Mouse (Mus musculus) neural tube, embryonic 12.5 days (tissue): Measurements from ENCODE around the gene Csmd2. TPM values are rescaled to one million over a fixed set of nuclear protein-coding genes. Genes with fewer than 3 reads are reported as not detected.
A peak's percentile ranks its signal among the peaks of the same experiment; 100 is the strongest.

ENCODE experiments used
- ATAC-seq: fragments of 200-750 bp; cut with Nextera tagmentation; 2 replicates; pipeline ENCODE4 v1.8.0; 2017; ENCODE audit warnings: low read depth, mild to moderate bottlenecking, moderate TSS enrichment, moderate library complexity; ENCODE audit not compliant: low FRiP score
- H3K27ac ChIP-seq: fragments of 300-500 bp; sonication (generic); 2 replicates; pipeline ENCODE4 v1.5.1; 2016
- H3K27me3 ChIP-seq: fragments of 300-500 bp; sonication (generic); replicated peaks from 2 replicates; pipeline ENCODE4 v1.6.1; 2016; ENCODE audit warnings: mild to moderate bottlenecking
- H3K36me3 ChIP-seq: fragments of 300-500 bp; sonication (generic); 2 replicates; pipeline ENCODE4 v1.6.1; 2016; ENCODE audit warnings: mild to moderate bottlenecking
- H3K4me1 ChIP-seq: fragments of 300-500 bp; sonication (generic); 2 replicates; pipeline ENCODE4 v1.6.1; 2016
- H3K4me2 ChIP-seq: fragments of 300-500 bp; sonication (generic); replicated peaks from 2 replicates; pipeline ENCODE4 v1.6.1; 2016; ENCODE audit warnings: mild to moderate bottlenecking
- H3K4me3 ChIP-seq: fragments of 300-500 bp; sonication (generic); 2 replicates; pipeline ENCODE4 v1.5.1; 2016
- H3K9ac ChIP-seq: fragments of 300-500 bp; sonication (generic); 2 replicates; pipeline ENCODE4 v1.6.1; 2016; ENCODE audit warnings: mild to moderate bottlenecking
- H3K9me3 ChIP-seq: fragments of 300-500 bp; sonication (generic); 2 replicates; pipeline ENCODE4 v1.6.1; 2016; ENCODE audit warnings: mild to moderate bottlenecking
- WGBS: fragments of 180-500 bp; shearing (Covaris S2); methylation state at CpG from one replicate; pipeline ENCODE4 v1.1.7; 2016; 5-methylcytosine and 5-hydroxymethylcytosine counted together
- polyA plus RNA-seq: library from polyadenylated mRNA; unstranded; fragments of >200 nt; fragmentation: Nextera tagmentation; extraction: Ambion mirVana; gene quantifications from 2 replicates; pipeline ENCODE4 v1.2.1, GENCODE M21; 2016

The Csmd2 gene
- polyA plus RNA-seq = 4.8 and 5.5 TPM in 2 replicates

- ATAC-seq = 0 out of 2 replicates have a peak, but pooled peaks have one; percentile 10
- Histone ChIP-seq H3K9ac (peak within 1 kb of the TSS; percentile 81), H3K9me3 (no peaks in the 10 kb centered on the region), H3K27ac (no peak within 1 kb of the TSS), H3K27me3 (peaks cover 60% of the 10 kb centered on the region), H3K36me3 (no peaks in the 10 kb centered on the region), H3K4me2 (peak within 1 kb of the TSS; percentile 80), H3K4me1 (peaks cover 20% of the 10 kb centered on the region), H3K4me3 (peak within 1 kb of the TSS; percentile 66)
- WGBS = under 1% methylated on average over 60 of the region's 65 CpGs
These were observed at the start of gene Csmd2 for GRCm38 (mm10) chr4:127987784-127988455. Gene Csmd2 (plus strand): TSS chr4:127987857.

DNA sequence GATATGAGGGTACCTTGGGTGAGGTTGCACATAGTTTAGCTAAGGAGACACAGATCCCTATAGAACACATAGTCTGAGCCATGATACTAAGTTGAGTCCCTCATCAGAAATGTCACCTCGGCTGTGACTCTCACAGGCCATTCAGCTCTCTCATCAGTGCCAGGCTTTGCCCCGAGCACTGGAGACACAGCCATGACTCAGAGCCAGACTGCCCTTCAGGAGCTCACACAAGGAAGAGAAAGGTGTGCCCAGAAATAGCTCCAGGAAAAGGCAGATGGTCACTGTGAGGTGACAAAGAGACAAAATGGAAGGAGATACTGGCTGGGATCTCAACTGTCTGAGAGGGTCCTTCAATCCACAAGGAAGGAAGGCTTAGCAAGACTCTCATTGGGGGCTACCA lies 40.0 kb upstream of the Csmd2 start:
- H3K9me3 ChIP-seq = no peaks in the 10 kb centered on the region
- H3K27ac ChIP-seq = no peak overlapping the region
- H3K27me3 ChIP-seq = no peaks in the 10 kb centered on the region
- no peak overlapping the region for H3K4me3 ChIP-seq
- H3K36me3 ChIP-seq = no peaks in the 10 kb centered on the region
- H3K9ac ChIP-seq = no peak overlapping the region
- no peak overlapping the region for H3K4me2 ChIP-seq
- no peak for ATAC-seq
- 77% methylated on average over 2 of the region's 2 CpGs for WGBS
- H3K4me1 ChIP-seq = no peaks in the 10 kb centered on the region

DNA sequence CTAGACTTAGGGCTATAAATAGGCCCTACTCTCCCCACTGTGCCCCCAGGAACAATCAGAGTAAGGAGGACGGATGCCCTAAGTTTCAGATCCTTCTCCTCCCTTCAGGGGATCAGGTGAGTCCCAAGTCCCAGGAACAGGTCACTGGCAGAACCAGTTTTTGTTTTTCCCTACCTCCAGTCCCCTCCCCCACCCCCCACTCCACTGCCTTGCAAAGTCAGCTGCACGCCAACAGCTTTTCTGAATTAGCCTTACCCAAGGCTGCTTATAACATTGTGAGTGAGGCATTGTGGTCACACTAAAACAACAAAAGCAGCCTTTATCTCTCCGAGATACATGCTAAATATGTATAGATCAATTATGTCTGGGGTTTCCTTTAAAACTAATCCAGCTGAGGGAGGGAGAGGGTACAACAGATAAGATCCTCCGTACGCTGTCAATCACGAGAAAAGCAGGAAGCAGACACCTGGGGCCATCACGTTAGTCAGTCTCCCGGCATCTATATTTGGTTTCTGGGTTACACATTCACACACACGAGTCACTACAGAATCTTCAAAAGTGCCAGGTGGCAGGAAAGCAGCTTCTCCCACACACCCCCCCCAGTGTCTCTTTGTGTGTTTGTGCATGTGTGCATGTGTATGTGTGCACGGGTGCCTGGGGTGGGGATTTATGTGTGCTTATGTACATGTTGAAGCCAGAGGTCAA lies 34.5 kb upstream of the Csmd2 start:
- Histone ChIP-seq H3K9ac (no peak overlapping the region), H3K27me3 (no peaks in the 10 kb centered on the region), H3K4me2 (no peak overlapping the region), H3K36me3 (no peaks in the 10 kb centered on the region), H3K27ac (no peak overlapping the region), H3K4me1 (no peaks in the 10 kb centered on the region), H3K9me3 (no peaks in the 10 kb centered on the region), H3K4me3 (no peak overlapping the region)
- WGBS = 73% methylated on average over 10 of the region's 10 CpGs
- ATAC-seq = no peak

GRCm38 (mm10) chr4:127969101-127969500 lies 18.6 kb upstream of the Csmd2 start:
- WGBS = 18% methylated on average over 7 of the region's 7 CpGs
- H3K4me2 ChIP-seq = no peak overlapping the region
- H3K4me3 ChIP-seq = no peak overlapping the region
- peaks cover 8% of the 10 kb centered on the region; the same call in 1 of the 2 replicates for H3K4me1 ChIP-seq
- H3K27me3 ChIP-seq = peaks cover 32% of the 10 kb centered on the region
- no peaks in the 10 kb centered on the region for H3K9me3 ChIP-seq
- no peak for ATAC-seq
- H3K27ac ChIP-seq = no peak overlapping the region
- H3K36me3 ChIP-seq = no peaks in the 10 kb centered on the region
- no peak overlapping the region for H3K9ac ChIP-seq

- Histone ChIP-seq H3K9me3 (no peaks in the 10 kb centered on the region), H3K4me3 (no peak overlapping the region), H3K9ac (no peak overlapping the region), H3K27me3 (peaks cover 32% of the 10 kb centered on the region), H3K4me2 (no peak overlapping the region), H3K36me3 (no peaks in the 10 kb centered on the region), H3K27ac (no peak overlapping the region), H3K4me1 (peaks cover 8% of the 10 kb centered on the region; the same call in 1 of the 2 replicates)
- 6% methylated on average over 7 of the region's 7 CpGs for WGBS
- ATAC-seq = no peak
These were observed 17.6 kb upstream of the Csmd2 start for GRCm38 (mm10) chr4:127970018-127970421.

DNA sequence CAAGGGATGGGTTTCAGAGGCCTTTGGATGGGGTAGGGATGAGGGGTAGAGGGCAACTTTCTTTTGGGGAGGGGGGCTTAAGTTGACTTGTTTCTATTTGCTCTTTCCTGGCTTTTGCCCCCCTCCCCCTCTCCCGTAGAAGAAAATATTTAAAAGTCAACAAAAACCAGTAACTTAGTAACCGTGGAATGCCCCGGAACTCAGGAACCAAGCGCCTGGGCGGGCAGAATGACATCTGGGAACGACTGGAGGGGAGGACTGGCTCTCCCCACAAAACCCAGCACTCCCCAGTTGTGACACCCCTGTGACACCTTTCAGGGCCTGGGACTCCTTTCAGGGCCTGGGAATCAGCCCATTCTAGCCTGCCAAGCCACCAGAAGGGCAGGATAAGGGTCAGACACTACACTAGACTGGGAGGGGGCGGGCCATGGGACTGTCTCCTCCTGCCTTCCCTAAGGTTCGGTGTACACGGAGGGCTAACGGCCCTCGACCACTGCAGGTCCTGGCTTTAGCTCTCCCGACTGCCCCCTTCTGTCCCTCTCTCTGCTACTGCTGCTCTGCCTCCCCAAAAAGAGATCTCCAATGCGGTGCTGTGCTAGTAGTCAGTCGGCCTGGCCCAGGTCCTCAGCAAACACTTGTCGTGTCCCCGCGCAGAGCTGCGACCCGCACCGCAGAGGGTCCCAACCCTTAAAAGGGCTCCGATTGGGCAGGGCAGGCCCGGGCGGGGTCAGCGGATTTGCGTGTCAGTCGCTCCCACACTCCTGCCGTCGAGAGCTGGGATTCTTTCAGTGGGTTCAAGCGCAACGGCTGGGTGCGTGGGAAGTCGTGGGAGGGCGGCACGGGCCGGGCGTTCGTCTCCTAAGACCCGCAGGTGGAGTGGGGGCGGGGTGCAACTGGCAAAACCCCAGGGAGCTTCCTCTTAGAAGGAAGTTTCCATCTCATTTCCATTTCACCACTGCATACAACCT lies 16.5 kb upstream of the Csmd2 start, which contains the start of gene CK137956:
Gene CK137956 (minus strand): TSS at position 51 of the 968 bp plus-strand sequence.
- Histone ChIP-seq H3K27me3 (peaks cover 32% of the 10 kb centered on the region), H3K4me2 (peak within 1 kb of the TSS; percentile 39), H3K9ac (no peak within 1 kb of the TSS), H3K27ac (no peak within 1 kb of the TSS), H3K36me3 (no peaks in the 10 kb centered on the region), H3K4me3 (no peak within 1 kb of the TSS), H3K4me1 (peaks cover 8% of the 10 kb centered on the region; the same call in 1 of the 2 replicates), H3K9me3 (no peaks in the 10 kb centered on the region)
- WGBS = 5% methylated on average over 39 of the region's 39 CpGs
- ATAC-seq = no peak; the same call in 1 of the 2 replicates

- Histone ChIP-seq H3K36me3 (no peaks in the 10 kb centered on the region), H3K4me1 (peaks cover 8% of the 10 kb centered on the region; the same call in 1 of the 2 replicates), H3K27ac (no peak overlapping the region), H3K4me2 (no peak overlapping the region), H3K27me3 (peaks cover 32% of the 10 kb centered on the region), H3K9me3 (no peaks in the 10 kb centered on the region), H3K9ac (no peak overlapping the region), H3K4me3 (no peak overlapping the region)
- no peak for ATAC-seq
- 80% methylated on average over 3 of the region's 3 CpGs for whole genome bisulfite sequencing
These were observed 14.7 kb upstream of the Csmd2 start for GRCm38 (mm10) chr4:127972976-127973375.

- Histone ChIP-seq H3K27me3 (peaks cover 23% of the 10 kb centered on the region), H3K9ac (no peak overlapping the region), H3K4me1 (peaks cover 6% of the 10 kb centered on the region), H3K36me3 (no peaks in the 10 kb centered on the region), H3K9me3 (no peaks in the 10 kb centered on the region), H3K27ac (no peak overlapping the region), H3K4me3 (no peak overlapping the region), H3K4me2 (no peak overlapping the region)
- no peak for ATAC-seq
- 42% methylated on average over 6 of the region's 6 CpGs for WGBS
These were observed 6.5 kb upstream of the Csmd2 start for GRCm38 (mm10) chr4:127981125-127981524.

GRCm38 (mm10) chr4:127984426-127984825 lies 3.2 kb upstream of the Csmd2 start:
- Histone ChIP-seq H3K27ac (no peak overlapping the region), H3K27me3 (peaks cover 47% of the 10 kb centered on the region), H3K4me1 (peaks cover 20% of the 10 kb centered on the region), H3K36me3 (no peaks in the 10 kb centered on the region), H3K4me2 (no peak overlapping the region), H3K9me3 (no peaks in the 10 kb centered on the region), H3K9ac (no peak overlapping the region), H3K4me3 (no peak overlapping the region)
- 91% methylated on average over 2 of the region's 2 CpGs for WGBS
- no peak for ATAC-seq

- 7% methylated on average over 10 of the region's 10 CpGs for WGBS
- H3K9ac ChIP-seq = no peak overlapping the region
- no peak overlapping the region for H3K27ac ChIP-seq
- H3K36me3 ChIP-seq = no peaks in the 10 kb centered on the region
- peak; percentile 24; the same call in 1 of the 2 replicates for ATAC-seq
- no peak overlapping the region for H3K4me3 ChIP-seq
- peaks cover 61% of the 10 kb centered on the region for H3K27me3 ChIP-seq
- H3K9me3 ChIP-seq = no peaks in the 10 kb centered on the region
- peak overlapping the region; percentile 80 for H3K4me2 ChIP-seq
- H3K4me1 ChIP-seq = peaks cover 20% of the 10 kb centered on the region
These were observed 1.8 kb upstream of the Csmd2 start for GRCm38 (mm10) chr4:127985874-127986273.

GRCm38 (mm10) chr4:127986491-127987075 lies 1.1 kb upstream of the Csmd2 start:
- peaks cover 63% of the 10 kb centered on the region for H3K27me3 ChIP-seq
- peak; percentile 42 for ATAC-seq

More at GRCm38 (mm10) chr4:127986491-127987075, 1.1 kb upstream of the Csmd2 start:
- 2% methylated on average over 25 of the region's 25 CpGs for WGBS
- Histone ChIP-seq H3K4me1 (peaks cover 20% of the 10 kb centered on the region), H3K4me2 (peak overlapping the region; percentile 80), H3K9ac (peak overlapping the region; percentile 33; the same call in 1 of the 2 replicates), H3K4me3 (peak overlapping the region; percentile 66), H3K9me3 (no peaks in the 10 kb centered on the region), H3K36me3 (no peaks in the 10 kb centered on the region), H3K27ac (no peak overlapping the region)
